Mouse (Mus musculus): ENCODE results near the gene Slc6a15. TPM values are rescaled to one million over a fixed set of nuclear protein-coding genes. Genes with fewer than 3 reads are reported as not detected.

Slc6a15 gene
- 55.3 TPM for polyA plus RNA-seq (2015; fragmentation: Illumina TruSeq; extraction: RNeasy Lipid Tissue Mini Kit (QIAGEN cat#74804); ENCODE audit: low read depth, low replicate concordance)

DNA sequence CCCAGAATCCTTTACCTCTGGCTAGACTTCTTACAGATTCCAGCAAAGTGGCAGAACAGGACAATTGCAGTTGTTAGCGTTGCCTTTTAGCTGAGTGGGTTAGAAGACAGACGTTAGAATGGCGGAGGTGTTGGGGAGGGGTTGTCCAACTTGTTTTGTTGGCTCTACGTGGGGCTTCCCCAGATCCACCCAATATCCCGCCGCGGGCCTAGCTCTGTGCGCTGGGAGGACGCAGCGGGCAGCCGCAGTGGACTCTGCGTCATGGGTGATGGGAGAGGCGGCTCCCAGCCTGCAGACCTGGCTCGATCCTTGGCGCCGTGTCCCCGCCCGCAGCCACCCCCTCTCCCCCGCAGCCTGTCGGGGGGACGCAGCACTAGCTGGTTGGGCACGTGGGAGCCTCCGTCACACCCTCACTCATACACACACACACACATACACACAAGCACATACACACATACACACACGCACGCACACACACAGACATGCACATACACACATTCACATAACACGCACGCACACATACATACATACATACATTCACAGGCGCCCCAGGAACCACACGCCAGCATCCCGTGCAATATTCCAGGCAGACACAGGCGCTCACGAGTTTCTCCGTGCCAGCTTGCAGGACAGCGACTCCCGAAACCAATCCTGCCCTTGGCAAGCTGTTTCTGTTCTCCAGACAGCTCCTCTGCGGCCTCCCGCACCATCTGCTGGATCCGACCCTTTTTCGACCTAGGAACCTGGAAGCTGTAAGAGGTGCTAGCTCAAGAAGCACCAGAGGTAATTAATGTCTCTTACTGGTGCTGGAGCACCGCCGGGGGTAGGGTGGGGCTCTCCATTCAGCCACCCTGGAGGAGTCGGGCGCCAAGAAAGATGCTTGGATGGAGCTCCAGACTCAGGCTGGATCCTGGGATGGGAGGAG lies at the start of gene Slc6a15:
Slc6a15 (plus strand) TSS at position 413 of the 925 bp plus-strand sequence.

Other genes starting within 250 kb of the Slc6a15 start
- gene Lrriq1, start 131.5 kb upstream of the Slc6a15 start, polyA plus RNA-seq (2015; fragmentation: Illumina TruSeq; extraction: RNeasy Lipid Tissue Mini Kit (QIAGEN cat#74804); ENCODE audit: low read depth, low replicate concordance): 1.9 TPM